Mouse (Mus musculus): ENCODE measurements around the gene Cisd1. TPM values are rescaled to one million over a fixed set of nuclear protein-coding genes. Genes with fewer than 3 reads are reported as not detected.

The Cisd1 gene
- polyA plus RNA-seq, 1 experiment from 2014 or later: 93.7 TPM

DNA sequence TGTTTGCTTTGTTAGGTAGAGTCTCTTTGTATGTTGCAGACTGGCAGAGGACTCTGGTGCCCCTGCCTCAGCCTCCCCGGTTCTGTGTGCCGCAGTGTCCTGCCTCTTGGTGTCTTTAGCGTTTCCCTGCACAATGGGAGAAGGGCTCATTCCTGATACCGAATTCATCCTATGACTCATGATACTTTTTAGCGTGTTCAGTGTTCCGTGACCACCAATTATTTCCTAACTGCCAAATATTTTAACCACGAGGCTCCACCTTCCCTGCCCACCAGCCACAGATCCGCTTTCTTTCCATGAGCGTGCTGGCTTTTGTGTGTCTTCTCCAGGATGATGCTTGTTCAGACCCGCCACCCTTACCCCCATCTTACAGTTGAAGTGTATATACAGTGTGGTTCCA is 19.1 kb upstream of the Cisd1 start:
- Histone ChIP-seq H3K4me3 (ENCODE audit: low read depth, low read length) (no peak overlapping the region), H3K9ac (no peak overlapping the region), H3K36me3 (ENCODE audit: insufficient read depth) (0 out of 2 replicates have a peak, but pooled peaks cover 3% of the 10 kb centered on the region), H3K27ac (ENCODE audit: low read depth) (no peak overlapping the region), H3K27me3 (ENCODE audit: insufficient read depth, low read length) (no peaks in the 10 kb centered on the region), H3K4me2 (no peak overlapping the region), H3K9me3 (ENCODE audit: low read depth, low read length) (no peaks in the 10 kb centered on the region), H3K4me1 (ENCODE audit: insufficient read depth) (peaks cover 6% of the 10 kb centered on the region; the same call in 1 of the 2 replicates)
- WGBS: 95% methylated on average over 10 of the region's 10 CpGs
- no peak for TF ChIP-seq CTCF (IDR thresholded peaks at IDR 0.05; ENCODE audit: low read depth)
- no peak for ATAC-seq (ENCODE audit: insufficient read depth)
- no peak for DNase-seq

DNA sequence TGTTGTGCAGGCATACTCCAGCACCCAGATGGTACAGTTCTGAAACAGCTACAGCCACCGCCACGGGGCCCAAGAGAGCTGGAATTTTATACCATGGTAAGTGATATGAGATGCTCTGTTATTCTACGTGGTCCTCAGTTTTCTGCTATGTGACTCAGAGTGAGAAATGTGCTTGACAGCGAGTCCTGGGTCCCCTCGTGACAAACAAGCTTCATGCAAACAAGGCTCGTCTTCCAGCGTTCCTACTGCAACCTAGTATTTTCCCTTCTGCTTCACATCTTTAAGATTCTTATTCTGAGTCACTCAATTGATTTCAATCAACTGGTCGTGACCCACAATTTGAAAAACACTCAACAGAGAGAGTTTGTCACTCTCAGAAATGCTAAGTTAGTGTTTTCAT is 18.7 kb upstream of the Cisd1 start:
- no peak for TF ChIP-seq CTCF (IDR thresholded peaks at IDR 0.05; ENCODE audit: low read depth)
- no peaks in the 10 kb centered on the region for H3K27me3 ChIP-seq (ENCODE audit: insufficient read depth, low read length)
- no peak overlapping the region for H3K4me3 ChIP-seq (ENCODE audit: low read depth, low read length)
- DNase-seq: peak; percentile 21
- 0 out of 2 replicates have a peak, but pooled peaks cover 3% of the 10 kb centered on the region for H3K36me3 ChIP-seq (ENCODE audit: insufficient read depth)
- no peak for ATAC-seq (ENCODE audit: insufficient read depth)
- H3K27ac ChIP-seq (ENCODE audit: low read depth): no peak overlapping the region
- no peaks in the 10 kb centered on the region for H3K9me3 ChIP-seq (ENCODE audit: low read depth, low read length)
- WGBS: 59% methylated on average over 8 of the region's 8 CpGs
- peaks cover 6% of the 10 kb centered on the region; the same call in 1 of the 2 replicates for H3K4me1 ChIP-seq (ENCODE audit: insufficient read depth)
- H3K4me2 ChIP-seq: no peak overlapping the region
- H3K9ac ChIP-seq: no peak overlapping the region

DNA sequence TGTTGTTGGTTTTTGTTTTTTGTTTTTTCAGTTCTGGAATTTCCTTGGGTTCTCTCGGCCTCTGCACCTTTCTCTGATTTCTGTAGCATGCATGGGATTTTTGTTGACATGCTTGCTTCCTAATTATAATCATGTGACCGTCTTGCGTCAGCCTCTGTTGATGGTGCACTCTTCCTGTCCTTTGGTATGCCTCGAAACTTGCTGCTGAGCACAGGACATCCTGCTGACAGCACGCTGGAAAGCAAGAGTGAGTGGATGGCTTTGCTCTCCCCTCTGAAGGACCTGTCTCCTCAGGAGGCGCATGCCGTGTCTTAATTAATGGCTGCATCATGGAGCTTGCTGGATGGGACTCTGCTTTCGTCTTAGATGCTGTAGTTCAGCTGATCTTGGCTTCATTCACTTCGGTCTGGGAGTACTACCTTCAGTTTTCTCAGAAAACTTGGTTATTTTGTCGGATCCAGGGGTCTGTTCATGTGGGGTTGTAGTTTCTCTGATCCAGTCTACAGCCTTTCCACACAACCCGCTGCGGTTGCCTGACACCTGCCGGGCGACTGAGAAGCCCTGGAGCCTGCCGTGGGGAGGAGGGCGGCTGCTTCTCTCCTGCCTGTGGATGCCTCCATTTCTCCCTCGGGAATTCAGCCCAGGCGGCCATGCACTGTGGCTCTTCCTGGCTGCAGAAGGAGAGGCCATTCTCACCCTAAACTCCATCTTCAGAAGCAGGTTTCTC is 17.2 kb upstream of the Cisd1 start:
- Histone ChIP-seq H3K27me3 (ENCODE audit: insufficient read depth, low read length) (no peaks in the 10 kb centered on the region), H3K4me1 (ENCODE audit: insufficient read depth) (peaks cover 6% of the 10 kb centered on the region; the same call in 1 of the 2 replicates), H3K9me3 (ENCODE audit: low read depth, low read length) (no peaks in the 10 kb centered on the region), H3K4me3 (ENCODE audit: low read depth, low read length) (no peak overlapping the region), H3K4me2 (peak overlapping the region; percentile 44; the same call in 1 of the 2 replicates), H3K27ac (ENCODE audit: low read depth) (no peak overlapping the region), H3K9ac (no peak overlapping the region), H3K36me3 (ENCODE audit: insufficient read depth) (0 out of 2 replicates have a peak, but pooled peaks cover 3% of the 10 kb centered on the region)
- TF ChIP-seq CTCF (IDR thresholded peaks at IDR 0.05; ENCODE audit: low read depth): no peak
- ATAC-seq (ENCODE audit: insufficient read depth) (no peak; the same call in 1 of the 2 replicates), DNase-seq (peak; percentile 60)
- 25% methylated on average over 18 of the region's 18 CpGs for WGBS

DNA sequence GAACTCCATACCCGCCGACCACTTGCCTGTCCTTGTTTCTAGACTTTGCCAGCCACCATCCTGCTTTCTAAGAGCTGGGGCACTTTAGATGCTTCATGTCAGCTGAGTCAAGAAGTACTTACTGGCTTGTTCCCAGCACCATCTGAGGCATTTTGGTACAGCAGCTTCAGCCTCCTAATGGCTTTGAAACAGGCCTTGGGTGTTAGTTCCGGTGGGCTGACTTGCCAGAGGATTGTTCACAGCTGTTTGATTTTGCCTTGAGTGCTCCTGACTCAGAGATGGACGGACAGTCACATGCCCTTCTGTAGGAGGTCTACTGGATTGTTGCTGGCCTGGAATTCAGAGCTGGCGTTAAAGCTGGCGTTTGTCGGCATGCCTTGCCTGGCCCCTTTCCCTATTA is 16.3 kb upstream of the Cisd1 start:
- no peak for TF ChIP-seq CTCF (IDR thresholded peaks at IDR 0.05; ENCODE audit: low read depth)
- H3K9ac ChIP-seq: no peak overlapping the region
- H3K4me2 ChIP-seq: no peak overlapping the region
- WGBS: 35% methylated on average over 7 of the region's 7 CpGs
- H3K4me3 ChIP-seq (ENCODE audit: low read depth, low read length): no peak overlapping the region
- DNase-seq (peak; percentile 92), ATAC-seq (ENCODE audit: insufficient read depth) (peak; percentile 69)
- H3K36me3 ChIP-seq (ENCODE audit: insufficient read depth): 0 out of 2 replicates have a peak, but pooled peaks cover 3% of the 10 kb centered on the region
- no peak overlapping the region for H3K27ac ChIP-seq (ENCODE audit: low read depth)
- peaks cover 6% of the 10 kb centered on the region; the same call in 1 of the 2 replicates for H3K4me1 ChIP-seq (ENCODE audit: insufficient read depth)
- no peaks in the 10 kb centered on the region for H3K9me3 ChIP-seq (ENCODE audit: low read depth, low read length)
- no peaks in the 10 kb centered on the region for H3K27me3 ChIP-seq (ENCODE audit: insufficient read depth, low read length)

DNA sequence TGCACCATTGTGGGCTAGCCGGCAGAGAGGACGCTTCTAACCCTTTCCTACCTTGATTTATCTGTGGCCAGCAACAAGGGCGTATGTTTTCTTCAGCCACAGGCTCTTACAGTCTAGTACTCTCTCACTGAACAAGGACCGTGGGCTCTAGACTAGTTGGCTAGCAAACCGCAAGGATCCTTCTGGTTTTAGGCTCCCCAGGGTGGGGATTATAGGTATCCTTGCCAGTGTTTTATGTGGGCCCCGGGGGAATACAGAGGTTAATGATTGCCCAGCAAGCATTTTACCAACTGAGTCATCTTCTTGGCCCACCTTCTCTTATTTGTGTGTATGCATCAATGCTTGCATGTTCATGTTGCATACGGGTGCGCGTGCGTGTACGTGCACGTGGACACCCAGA is 10.2 kb upstream of the Cisd1 start:
- 0 out of 2 replicates have a peak, but pooled peaks cover 4% of the 10 kb centered on the region for H3K36me3 ChIP-seq (ENCODE audit: insufficient read depth)
- WGBS: 88% methylated on average over 12 of the region's 12 CpGs
- DNase-seq (no peak), ATAC-seq (ENCODE audit: insufficient read depth) (no peak)
- no peak overlapping the region for H3K4me2 ChIP-seq
- no peak overlapping the region for H3K4me3 ChIP-seq (ENCODE audit: low read depth, low read length)
- H3K27me3 ChIP-seq (ENCODE audit: insufficient read depth, low read length): no peaks in the 10 kb centered on the region
- no peaks in the 10 kb centered on the region for H3K4me1 ChIP-seq (ENCODE audit: insufficient read depth)
- H3K9me3 ChIP-seq (ENCODE audit: low read depth, low read length): no peaks in the 10 kb centered on the region
- H3K27ac ChIP-seq (ENCODE audit: low read depth): no peak overlapping the region
- no peak for TF ChIP-seq CTCF (IDR thresholded peaks at IDR 0.05; ENCODE audit: low read depth)
- H3K9ac ChIP-seq: no peak overlapping the region

DNA sequence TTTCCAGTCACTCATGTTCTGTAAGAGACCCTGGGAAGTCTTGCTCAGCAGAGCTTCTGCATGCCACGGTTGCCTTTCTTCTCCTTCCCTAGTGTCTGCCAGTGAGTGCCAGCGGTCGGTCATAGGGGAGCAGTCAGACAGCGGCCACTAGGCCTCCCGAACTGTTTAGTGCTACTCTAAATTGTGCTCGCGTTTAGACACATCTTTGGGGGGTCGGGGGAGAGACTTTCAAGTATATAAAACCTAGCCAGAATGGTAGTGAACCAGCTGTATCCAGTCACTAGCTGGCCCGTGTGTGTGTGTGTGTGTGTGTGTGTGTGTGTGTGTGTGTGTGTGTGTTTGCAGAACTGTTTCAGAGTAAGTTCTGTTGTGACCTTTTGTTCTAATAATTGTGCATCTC is 9.1 kb upstream of the Cisd1 start:
- DNase-seq (no peak), ATAC-seq (ENCODE audit: insufficient read depth) (peak; percentile 38; the same call in 1 of the 2 replicates)
- no peak overlapping the region for H3K9ac ChIP-seq
- 43% methylated on average over 9 of the region's 9 CpGs for WGBS
- H3K4me1 ChIP-seq (ENCODE audit: insufficient read depth): no peaks in the 10 kb centered on the region
- H3K27me3 ChIP-seq (ENCODE audit: insufficient read depth, low read length): no peaks in the 10 kb centered on the region
- H3K4me2 ChIP-seq: no peak overlapping the region
- H3K9me3 ChIP-seq (ENCODE audit: low read depth, low read length): no peaks in the 10 kb centered on the region
- H3K4me3 ChIP-seq (ENCODE audit: low read depth, low read length): no peak overlapping the region
- H3K36me3 ChIP-seq (ENCODE audit: insufficient read depth): 0 out of 2 replicates have a peak, but pooled peaks cover 4% of the 10 kb centered on the region
- 0 out of 2 replicates have a peak overlapping the region, but pooled peaks have one; percentile 8 for H3K27ac ChIP-seq (ENCODE audit: low read depth)
- TF ChIP-seq CTCF (IDR thresholded peaks at IDR 0.05; ENCODE audit: low read depth): no peak

DNA sequence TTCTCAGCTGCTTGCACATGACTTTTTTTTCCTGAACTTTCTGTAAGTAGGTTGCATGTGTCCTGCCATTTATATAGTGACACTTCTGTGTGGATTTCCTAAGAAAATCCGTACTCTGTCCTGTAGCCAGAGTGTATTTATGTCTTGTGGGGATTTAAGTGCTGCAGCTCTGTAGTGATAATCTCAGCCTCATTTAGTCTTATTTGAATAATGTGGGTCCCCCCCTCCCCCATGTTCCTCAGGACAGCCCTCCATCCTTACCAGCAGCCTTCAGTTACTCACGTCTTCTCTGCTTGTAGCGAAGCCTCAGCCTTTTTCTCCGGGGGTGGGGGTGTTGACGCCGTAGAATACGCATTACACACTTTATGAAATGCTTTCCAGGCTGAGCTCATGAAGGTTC is 6.5 kb upstream of the Cisd1 start:
- no peak overlapping the region for H3K4me3 ChIP-seq (ENCODE audit: low read depth, low read length)
- 0 out of 2 replicates have a peak, but pooled peaks cover 4% of the 10 kb centered on the region for H3K36me3 ChIP-seq (ENCODE audit: insufficient read depth)
- 89% methylated on average over 7 of the region's 7 CpGs for whole genome bisulfite sequencing
- no peak overlapping the region for H3K27ac ChIP-seq (ENCODE audit: low read depth)
- no peaks in the 10 kb centered on the region for H3K27me3 ChIP-seq (ENCODE audit: insufficient read depth, low read length)
- no peaks in the 10 kb centered on the region for H3K9me3 ChIP-seq (ENCODE audit: low read depth, low read length)
- H3K4me2 ChIP-seq: no peak overlapping the region
- H3K9ac ChIP-seq: no peak overlapping the region
- DNase-seq (no peak), ATAC-seq (ENCODE audit: insufficient read depth) (no peak)
- no peaks in the 10 kb centered on the region for H3K4me1 ChIP-seq (ENCODE audit: insufficient read depth)
- no peak for TF ChIP-seq CTCF (IDR thresholded peaks at IDR 0.05; ENCODE audit: low read depth)

Data from lung, embryonic 14.5 days (tissue).